Mouse (Mus musculus) small intestine, adult 2 months (tissue): ENCODE results near the gene Lrrc15.
A peak's percentile ranks its signal among the peaks of the same experiment; 100 is the strongest.

Experiments
- CTCF ChIP-seq: fragments of 200-500 bp; IDR thresholded peaks from 2 replicates; pipeline ENCODE4 v1.5.1; 2012; ENCODE audit warnings: low read depth, mild to moderate bottlenecking, control low read depth, inconsistent platforms, low read length, moderate library complexity, mixed read lengths; ENCODE audit not compliant: insufficient replicate concordance, insufficient read length; ENCODE audit errors: extremely low read depth
- POLR2A ChIP-seq: fragments of 200-500 bp; IDR thresholded peaks from 2 replicates; pipeline ENCODE4 v1.6.1; 2012; ENCODE audit warnings: low read depth, mild to moderate bottlenecking, control low read depth, inconsistent platforms, low read length, moderate library complexity

- TF ChIP-seq CTCF (peak; percentile 93), POLR2A (no peak)
Measured at GRCm38 (mm10) chr16:30236091-30236699, 46.9 kb downstream of the Lrrc15 start.
